Mouse (Mus musculus): ENCODE results near the gene Nus1.

Nus1 gene

DNA sequence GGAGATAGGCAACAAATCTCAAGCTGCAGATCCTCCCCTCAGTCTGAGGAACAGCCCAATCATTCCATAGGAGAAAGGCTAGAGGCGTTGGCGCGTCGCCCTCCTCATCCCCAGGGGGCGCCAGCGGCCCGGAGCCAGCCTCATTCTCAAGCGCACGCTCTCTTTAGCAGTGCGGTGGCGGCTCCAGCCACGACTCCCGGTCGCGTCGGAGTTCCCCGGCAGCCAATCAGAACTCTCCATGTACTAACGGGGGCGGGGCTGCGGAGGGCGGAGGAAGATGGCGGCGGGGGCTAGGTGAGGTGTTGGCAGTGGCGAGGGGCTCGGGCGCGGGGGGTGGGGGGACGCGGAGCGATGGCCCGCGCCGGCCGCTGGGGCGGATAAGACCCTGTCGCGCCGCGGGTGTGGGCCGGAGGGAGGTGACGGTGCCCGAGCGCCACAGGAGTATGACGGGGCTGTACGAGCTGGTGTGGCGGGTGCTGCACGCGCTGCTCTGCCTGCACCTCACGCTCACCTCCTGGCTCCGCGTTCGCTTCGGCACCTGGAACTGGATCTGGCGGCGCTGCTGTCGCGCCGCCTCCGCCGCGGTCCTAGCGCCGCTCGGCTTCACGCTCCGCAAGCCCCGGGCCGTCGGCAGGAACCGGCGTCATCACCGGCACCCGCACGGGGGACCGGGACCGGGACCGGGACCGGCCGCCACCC is at the start of gene Nus1:
Gene Nus1 (plus strand): TSS at position 249 of the 699 bp plus-strand sequence.
- DNase-seq (ENCODE audit: extremely low read depth, insufficient read length, low spot score), result peak; percentile 99

DNA sequence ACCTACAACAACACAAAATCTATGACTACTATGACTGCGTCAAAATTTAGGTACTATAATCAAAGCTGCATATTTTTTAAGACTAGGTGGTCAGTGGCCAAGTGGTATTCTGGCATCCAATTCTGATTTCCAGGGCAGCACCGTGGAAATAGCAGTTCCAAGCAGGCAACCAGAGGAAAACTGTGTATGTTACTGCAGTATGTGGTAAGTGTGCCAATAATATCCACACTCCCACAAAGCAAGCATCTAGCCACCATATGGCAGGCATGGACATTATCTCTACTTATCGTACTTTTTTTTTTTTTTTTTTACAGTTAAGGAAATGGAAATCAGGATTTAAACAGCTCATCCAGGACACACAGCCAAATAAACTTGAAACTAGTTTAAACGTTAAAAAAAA is 49.0 kb upstream of the Nus1 start:
- no peak for DNase-seq (ENCODE audit: extremely low read depth, insufficient read length, low spot score)

DNA sequence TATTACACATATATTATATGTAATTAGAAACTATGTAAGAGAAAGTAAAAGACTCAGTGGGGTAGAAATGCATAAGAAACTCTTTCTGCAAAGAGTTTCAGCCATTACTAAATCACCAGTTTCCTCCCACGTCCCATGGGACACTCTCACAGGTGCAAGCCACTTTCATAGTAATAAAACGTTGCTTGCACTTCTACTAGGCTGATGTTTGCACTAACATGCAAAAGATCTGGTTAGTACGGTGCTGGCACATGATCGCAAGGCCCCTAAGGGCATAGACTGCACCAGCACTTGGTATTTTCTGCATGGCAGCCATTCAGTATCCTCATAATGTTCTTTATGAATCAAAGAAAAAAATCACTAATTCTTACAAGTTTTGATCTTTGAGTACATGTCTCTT is 43.5 kb upstream of the Nus1 start:
- DNase-seq (ENCODE audit: extremely low read depth, insufficient read length, low spot score), result no peak

DNA sequence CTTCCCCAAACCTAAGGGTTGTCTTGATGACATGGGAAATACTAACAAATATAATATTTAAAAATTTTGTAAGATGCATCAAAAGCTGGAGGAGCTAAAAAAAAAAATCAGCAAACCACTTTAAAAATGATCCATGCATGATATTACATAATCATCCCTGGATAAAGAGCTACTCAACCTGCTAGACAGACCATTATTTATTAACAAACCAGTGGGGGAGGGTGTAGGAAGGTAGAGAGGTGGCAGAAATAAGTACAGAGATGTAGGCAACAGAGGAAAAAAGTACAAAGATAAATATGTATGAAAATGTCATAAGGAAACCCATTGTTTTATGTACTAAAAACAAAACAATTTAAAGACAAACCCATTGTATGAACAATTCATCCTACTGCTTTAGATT is 42.7 kb upstream of the Nus1 start:
- DNase-seq (ENCODE audit: extremely low read depth, insufficient read length, low spot score), result no peak

DNA sequence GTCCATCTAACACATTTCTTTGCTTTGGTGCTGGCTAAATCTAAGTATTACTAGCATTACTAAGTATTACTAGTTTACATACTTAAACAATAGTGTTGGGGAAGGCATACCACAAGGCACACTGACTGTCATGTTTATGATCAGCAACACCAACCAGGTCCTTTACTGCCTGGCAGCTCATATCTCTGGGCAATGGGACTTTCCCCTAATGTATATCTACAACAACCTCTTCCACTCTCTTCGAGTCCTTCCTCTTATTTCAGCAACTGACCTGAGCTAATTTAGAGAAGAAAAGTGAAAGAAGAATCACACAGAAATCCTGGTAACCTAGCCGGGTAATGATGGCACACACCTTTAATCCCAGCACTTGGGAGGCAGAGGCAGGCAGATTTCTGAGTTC is 40.9 kb upstream of the Nus1 start:
- no peak for DNase-seq (ENCODE audit: extremely low read depth, insufficient read length, low spot score)

DNA sequence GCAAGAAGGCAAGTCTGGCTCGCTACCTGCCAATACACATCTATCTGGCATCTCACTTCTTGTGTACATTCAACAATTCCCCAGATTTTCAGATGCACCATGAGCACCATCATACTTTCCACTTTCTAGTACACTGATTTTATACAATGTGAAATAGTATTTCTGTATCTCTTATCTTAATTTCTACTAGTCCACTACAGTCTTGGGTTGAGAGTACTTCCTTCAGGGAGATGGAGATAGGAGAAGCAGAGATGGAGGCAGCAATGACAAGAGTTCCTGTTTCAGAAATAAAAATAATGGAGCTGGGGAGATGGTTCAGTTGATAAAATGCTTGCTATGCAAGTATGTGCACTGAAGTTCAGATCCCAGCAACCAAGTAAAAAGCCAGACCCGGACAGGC is 39.5 kb upstream of the Nus1 start:
- DNase-seq (ENCODE audit: extremely low read depth, insufficient read length, low spot score), result no peak

DNA sequence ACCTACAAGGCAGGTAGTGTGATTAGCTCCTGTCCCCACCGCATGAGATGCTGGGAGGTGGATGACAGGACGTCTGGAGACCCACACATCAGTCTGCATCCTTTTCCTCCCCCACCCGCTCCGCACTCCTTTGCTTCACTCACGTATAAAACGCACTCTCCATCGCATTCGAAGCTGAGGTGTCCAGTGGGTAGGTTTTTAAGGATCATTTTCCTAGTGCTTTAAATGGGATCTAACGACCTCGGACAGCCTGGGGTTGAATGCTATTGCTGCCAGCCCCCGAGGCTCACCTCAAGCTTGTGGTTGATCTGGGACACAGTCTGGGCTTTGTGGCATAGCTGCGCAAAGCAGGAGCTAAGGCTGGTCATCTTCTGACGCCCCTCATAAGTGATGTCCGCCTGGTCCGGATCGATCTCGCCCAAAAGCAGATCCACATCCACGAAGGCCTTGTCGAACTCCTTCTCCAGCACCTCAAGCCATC is 36.0 kb upstream of the Nus1 start:
- no peak for DNase-seq (ENCODE audit: extremely low read depth, insufficient read length, low spot score)

DNA sequence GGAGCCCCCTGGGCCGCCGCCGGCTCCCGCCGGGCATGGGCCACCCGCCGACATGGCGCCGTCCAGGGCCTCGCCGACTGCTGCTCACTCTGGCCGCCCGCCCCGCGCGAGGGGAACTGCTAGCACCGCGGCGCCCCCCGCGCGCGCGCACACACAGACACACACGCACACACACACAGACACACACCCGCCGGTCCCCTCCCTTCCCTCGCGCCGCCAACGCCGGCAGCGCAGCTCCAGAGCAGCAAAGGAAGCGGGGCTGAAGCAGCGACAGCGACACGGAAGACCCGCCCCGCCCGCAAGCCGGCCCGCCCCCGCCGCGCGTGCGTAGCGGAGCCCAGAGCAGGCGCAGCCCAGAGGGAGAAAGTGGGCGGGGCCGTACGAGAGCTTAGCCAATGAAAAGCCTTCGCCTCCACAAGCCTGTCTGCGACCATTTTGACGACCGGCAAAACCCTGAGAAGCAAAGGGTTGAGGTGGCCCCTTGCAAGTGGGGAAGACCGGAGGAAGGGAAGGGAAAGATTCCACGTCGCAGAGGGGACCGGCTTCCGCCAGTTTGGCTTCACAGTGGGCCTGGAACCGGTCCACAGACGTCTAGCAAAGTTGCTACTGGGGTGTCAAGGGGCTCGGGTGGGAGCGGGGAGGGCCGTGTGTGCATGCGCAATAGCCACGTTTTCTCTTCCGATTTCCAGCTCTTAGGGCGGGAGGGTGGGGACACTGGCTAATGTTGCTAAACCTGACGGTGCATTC is 35.3 kb upstream of the Nus1 start, which contains the start of gene Gopc:
Gene Gopc (minus strand): TSS at position 280 of the 747 bp plus-strand sequence.
- peak; percentile 96 for DNase-seq (ENCODE audit: extremely low read depth, insufficient read length, low spot score)

DNA sequence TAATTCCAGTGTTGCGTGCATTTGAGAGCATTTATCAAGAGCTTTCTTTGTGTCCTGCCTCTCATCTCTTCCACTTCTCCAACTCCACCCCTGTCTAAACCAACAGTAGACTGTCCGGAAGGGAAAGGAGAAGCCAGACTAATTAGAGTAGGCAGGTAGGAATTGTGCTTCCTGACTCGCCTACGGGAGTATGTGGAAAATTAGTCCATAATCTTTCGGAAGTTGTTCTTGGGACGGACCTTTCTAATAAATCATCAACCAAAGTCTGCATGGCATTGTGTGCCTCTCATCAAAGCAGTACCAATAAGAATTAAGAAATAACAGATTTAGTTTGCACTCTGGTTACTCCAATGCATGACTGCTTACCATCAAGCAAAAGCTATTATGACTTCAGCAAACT is 34.3 kb upstream of the Nus1 start:
- DNase-seq (ENCODE audit: extremely low read depth, insufficient read length, low spot score), result no peak

DNA sequence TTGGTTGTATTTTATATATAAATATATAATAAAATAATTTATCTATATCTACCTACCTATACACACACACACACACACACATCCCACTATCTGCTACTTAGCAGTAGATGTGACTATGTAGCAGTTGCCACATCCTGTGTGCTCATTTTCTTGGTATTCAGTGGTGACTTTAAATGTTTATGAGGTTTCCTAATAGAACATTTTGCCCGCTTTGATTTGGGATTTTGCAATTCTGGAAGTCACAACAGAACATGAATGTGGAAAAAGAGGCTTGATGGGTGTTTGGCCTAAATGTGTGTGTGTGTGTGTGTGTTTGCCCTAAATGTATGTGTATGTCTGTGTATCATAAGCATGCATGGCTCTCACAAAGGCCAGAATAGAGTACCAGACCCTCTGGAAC is 33.8 kb upstream of the Nus1 start:
- DNase-seq (ENCODE audit: extremely low read depth, insufficient read length, low spot score), result peak; percentile 46

DNA sequence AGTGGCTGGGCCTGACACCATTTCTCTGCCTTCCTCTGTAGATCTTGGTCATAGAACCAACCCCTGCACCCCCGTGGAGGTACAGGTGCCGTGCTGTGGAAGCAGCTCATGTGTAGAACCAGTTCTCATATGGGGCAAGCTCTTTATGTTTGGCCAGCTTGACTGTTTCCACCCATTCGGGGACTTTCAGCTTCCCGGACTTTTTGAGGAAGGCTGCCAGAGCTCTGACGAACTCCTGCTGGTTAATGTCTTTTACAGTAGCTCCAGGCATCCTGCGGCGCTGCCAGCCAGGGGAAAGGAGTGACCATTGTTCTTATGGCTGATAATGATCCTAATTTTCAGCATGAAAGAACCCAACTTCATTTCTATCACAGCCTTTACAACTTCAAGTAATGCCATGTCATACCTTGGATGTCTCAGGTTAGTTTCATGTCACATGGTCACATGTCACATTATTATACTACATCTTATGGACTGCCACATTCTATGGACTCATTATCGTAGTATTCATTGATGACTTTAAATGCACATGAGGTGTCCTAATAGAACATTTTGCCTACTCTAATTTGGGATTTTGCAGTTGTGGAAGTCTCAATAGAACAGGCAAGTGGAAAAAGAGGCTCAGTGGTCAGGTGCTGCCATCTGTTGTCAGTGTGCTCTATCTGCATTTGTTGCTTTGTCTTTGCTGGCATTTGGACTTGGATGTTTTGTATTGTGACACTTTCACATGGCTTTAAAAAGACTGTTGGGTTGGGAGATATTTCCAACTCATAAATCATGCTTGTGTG is 32.3 kb upstream of the Nus1 start:
- peak; percentile 13 for DNase-seq (ENCODE audit: extremely low read depth, insufficient read length, low spot score)

DNA sequence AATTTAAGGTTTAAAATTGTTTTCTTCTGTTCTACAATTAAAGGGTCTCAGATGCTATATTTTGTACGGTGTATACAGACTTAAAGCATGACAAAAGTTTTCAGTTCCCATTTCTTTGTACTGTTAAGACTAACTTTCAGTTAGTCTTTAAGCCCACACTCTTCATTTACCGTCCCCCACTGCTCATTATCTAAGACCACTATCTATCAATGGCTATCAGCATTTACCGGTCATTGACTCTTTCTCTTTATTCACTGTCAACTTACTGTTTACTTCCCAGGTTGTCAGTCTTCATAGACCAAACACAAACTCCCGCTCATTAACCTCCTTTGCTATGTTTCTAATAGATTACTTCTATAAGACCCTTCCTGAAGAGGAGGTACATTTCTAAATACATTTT is 30.2 kb upstream of the Nus1 start:
- no peak for DNase-seq (ENCODE audit: extremely low read depth, insufficient read length, low spot score)

DNA sequence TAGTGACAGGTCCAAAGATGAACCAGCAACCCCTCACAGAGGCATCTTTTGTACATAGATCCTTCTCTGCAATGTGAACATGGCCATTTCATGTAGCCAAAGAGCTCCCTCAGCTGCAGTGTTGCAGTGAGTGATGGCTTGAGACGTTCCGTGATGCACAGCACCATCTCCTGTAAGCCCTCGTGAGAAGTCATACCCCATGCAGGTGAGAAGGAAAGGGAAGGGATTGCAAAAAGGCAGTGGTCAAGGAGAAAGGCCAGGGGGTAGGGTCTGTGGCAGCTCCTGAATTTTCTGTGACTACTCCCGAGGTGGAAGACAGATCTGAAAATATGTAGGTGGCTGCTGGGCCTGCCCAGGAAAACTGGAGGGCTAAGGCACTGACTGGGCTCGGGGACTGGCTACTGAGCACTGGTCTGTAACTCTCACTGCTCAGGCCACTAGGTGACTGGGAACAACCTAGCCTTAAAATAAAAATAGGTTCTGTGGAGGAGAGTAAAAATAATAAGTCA is 28.4 kb upstream of the Nus1 start, which contains the start of gene Nepn:
Gene Nepn (plus strand): TSS at position 51 of the 509 bp plus-strand sequence.
- DNase-seq (ENCODE audit: extremely low read depth, insufficient read length, low spot score), result no peak

DNA sequence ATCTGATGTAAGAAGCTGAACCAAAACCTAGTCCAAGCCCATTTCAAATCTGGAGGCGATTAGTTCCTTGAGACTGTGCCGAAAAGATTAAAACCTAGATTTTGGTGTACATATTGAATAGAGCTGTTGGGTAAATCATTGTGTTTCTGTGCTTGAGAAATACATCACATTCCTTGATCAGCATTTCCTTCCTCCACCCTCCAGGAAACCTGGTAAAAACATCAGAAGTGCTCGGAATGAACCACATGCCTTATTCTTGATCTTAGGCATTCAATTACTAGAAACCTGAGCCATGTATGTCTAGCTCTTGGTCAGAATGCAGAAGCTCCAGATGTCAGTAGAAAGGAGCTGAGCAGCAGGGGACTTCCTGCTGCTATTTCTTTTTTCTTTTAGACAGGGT is 27.9 kb upstream of the Nus1 start:
- DNase-seq (ENCODE audit: extremely low read depth, insufficient read length, low spot score), result no peak

DNA sequence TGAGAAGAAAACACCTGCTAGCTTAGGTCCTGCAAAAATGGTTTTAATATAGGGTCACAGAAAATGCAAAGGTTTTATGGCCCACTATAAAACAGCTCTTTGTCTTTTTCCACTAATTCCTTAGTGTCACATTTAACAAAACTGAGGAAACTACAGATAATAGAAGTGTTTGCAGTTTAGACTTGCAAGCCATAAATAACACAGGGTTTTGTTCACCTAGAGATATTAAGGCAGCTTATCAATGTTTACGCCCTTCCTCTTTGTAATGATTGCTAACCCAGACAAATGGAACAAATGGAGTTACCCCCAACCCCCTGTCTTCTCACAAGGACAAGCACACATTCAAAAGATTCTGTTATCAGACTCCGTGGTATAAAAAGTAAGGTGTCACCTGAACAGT is 26.1 kb upstream of the Nus1 start:
- DNase-seq (ENCODE audit: extremely low read depth, insufficient read length, low spot score), result no peak

DNA sequence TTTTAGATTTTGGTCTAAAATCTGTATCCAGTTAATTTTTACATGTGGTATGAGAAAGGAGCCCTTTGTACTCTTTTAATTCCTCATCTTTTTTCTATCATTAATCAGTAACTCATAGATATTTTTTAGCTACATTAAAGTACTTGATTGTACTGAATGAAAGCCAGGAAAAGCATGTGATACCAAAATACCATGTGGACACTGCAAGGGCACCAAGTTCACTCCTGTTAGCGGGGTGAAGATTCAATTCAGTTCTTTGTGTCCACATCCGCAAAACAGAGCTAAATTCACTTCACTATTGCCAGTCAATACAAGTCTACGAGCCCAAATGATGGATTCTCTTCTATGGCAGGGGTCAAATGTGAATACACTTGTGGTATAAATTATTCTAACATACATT is 20.7 kb upstream of the Nus1 start:
- DNase-seq (ENCODE audit: extremely low read depth, insufficient read length, low spot score), result no peak

DNA sequence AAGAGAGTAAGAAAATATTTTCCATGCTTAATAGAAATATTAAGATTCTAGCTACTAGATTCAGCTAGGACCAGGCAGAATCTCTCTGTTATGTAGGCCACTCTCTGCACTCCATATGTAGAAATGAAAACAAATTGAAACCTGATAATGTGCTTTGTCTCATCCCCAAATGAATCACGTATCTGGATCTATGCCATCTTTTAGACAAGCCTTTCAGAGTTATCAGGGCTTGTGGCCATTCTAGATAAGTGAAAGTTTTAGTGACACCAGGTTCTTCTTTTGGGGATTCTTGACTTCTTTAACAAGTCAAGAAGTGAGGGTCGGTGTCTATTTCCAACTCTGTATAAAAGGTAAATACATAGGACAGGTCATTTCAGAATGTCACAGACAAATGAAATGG is 18.6 kb upstream of the Nus1 start:
- DNase-seq (ENCODE audit: extremely low read depth, insufficient read length, low spot score), result no peak

DNA sequence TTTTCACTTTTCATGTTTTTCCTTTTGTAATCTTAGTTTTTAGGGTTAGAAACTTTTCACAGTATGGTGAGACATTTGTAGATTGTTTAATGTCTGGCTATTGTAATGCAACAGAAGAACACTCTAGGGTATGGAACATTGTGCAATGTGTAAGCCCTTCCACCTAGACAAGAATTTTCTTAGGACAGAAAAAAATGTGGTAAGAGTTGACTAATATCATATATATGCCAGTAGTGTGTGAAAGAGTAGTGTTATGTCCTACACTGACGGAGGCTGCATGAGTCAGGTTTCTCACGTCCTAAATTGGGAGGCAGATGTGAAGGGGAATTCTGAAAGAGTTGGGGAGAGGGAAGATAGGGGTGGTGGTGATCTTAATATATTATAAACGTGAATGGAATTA is 17.6 kb upstream of the Nus1 start:
- DNase-seq (ENCODE audit: extremely low read depth, insufficient read length, low spot score), result no peak

DNA sequence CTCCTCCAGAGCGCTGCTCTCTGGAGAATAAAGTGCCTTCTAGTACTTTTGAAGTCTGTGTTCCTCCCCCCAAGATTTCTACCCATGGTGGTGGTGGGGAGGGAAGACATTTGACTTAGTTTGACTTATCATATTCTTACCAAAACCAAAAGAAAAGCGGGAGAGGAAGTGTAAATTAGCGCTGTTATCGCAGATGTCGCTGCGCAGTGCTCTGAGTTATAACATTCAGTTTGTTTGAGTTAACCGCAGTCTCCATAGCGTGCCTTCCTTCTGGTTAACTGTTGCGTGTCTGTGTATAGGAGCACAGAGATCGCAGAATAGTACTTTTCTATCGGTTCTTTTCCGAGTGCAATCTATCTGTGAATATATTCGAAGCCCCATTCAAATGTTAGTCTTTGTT is 12.2 kb upstream of the Nus1 start:
- DNase-seq (ENCODE audit: extremely low read depth, insufficient read length, low spot score), result no peak

DNA sequence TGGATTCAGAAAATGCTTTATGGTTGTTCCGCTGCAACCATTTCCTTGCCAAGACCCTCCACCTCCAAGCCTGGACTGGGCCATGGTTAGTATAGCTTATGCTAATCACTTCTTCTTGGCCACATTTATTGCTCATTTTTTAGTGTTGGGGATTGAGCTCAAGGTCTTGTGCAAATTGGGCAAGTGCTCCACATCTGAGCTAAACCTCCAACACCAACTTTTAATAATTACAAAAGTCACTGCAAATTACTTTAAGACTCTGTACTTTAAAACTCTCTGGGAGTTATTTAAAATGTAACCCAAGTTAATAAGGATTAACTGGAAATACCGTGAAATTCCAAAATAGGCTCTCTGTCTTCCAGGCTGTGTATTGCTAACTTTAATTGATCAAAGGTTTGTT is 9.8 kb upstream of the Nus1 start:
- DNase-seq (ENCODE audit: extremely low read depth, insufficient read length, low spot score), result no peak

DNA sequence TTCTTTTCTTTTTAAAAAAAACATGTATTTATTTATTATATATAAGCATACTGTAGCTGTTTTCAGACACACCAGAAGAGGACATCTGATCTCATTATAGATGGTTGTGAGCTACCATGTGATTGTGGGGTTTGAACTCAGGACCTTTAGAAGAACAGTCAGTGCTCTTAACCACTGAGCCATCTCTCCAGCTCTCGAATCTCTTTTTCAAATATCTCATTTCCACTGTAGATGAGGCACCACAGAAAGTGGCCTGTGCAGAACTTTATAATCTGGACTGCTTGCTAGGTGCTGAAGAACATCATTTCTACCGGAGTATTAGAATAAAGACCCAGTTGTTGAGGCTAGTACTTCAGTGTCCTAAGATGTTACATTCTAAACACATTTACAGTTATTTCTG is 2.3 kb upstream of the Nus1 start:
- DNase-seq (ENCODE audit: extremely low read depth, insufficient read length, low spot score), result no peak
